Comparison of ENCODE assay signal across 8 mouse cellular contexts in the genomic region with DNA sequence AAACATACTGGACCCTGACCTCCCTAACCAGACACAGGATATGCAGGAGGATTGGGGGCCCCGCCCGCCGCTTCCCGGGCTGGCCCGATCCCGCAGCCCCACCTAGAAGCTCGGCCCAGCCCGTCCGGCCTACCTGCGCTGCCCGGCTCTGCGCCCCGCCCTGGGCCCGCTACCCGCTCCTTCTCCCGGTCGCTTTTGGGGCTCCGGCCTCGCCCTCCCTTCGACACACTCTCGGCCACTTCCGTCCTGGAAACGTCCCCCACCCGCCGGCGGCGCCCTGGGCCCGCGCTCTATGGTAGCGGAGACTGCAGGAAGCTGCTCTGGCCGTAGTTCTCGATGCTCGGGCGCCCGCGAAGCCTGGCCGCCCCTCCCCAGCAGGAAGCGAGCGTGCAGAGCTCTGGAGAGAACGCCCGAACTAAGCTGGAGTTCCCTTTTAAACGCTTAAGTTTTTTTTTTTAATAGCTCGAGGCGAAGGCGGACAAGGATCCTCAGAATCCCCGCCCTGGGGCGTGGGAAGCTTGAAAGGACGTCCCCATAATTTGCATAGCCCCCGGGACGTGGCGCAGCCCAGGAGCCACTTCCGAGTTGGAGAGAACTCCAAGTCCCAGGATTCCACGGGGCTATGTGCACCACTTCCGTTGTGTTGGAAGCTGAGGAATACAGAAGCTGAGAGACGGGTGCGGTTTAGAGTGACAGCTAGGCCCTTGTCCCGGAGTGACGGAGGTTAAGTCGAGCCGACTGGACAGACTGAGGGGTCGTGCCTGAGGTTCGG. TPM values are rescaled to one million over a fixed set of nuclear protein-coding genes. Genes with fewer than 3 reads are reported as not detected.
A peak's percentile ranks its signal among the peaks of the same experiment; 100 is the strongest.
DNase-seq lines count a peak whose midpoint lies in the region; ATAC-seq and TF ChIP-seq lines count a peak whose summit lies in the region.

Gene Creb3 (plus strand): TSS at position 336 of the 772 bp plus-strand sequence.
Gene Tln1 (minus strand): TSS at position 695 of the 772 bp plus-strand sequence.

- intact Hi-C loops in heart, postnatal 10 days (cut with DNase I): loop anchor here (2.0 to 10.0 kb wide), 4 partner anchors 17 to 527 kb away; partner anchors contain the start of genes Gba2, Rgp1 and Stoml2

- no peaks in the 10 kb centered on the region for H3K9me3 ChIP-seq in ES-Bruce4 (replicated peaks; ENCODE audit: control insufficient read depth, insufficient read depth, low read length, poor library complexity, severe bottlenecking)
- no peaks in the 10 kb centered on the region for H3K9me3 ChIP-seq in forebrain, embryonic 13.5 days (replicated peaks)
- no peaks in the 10 kb centered on the region for H3K9me3 ChIP-seq in liver, postnatal 0 days (ENCODE audit: low read length)
- no peaks in the 10 kb centered on the region for H3K9me3 ChIP-seq in neural tube, embryonic 14.5 days (ENCODE audit: control insufficient read depth, low read length)

- peak within 1 kb of the TSS; percentile 80 for H3K4me2 ChIP-seq in forebrain, embryonic 13.5 days
- H3K4me2 ChIP-seq in liver, postnatal 0 days (ENCODE audit: low read depth, low read length): peak within 1 kb of the TSS; percentile 95
- peak within 1 kb of the TSS; percentile 95 for H3K4me2 ChIP-seq in neural tube, embryonic 14.5 days (ENCODE audit: low read depth, low read length)

- H3K27ac ChIP-seq in ES-Bruce4 (ENCODE audit: insufficient read depth, low read length): peak within 1 kb of the TSS; percentile 92
- peak within 1 kb of the TSS; percentile 97 for H3K27ac ChIP-seq in forebrain, embryonic 13.5 days
- peak within 1 kb of the TSS; percentile 99 for H3K27ac ChIP-seq in liver, postnatal 0 days (ENCODE audit: low read depth)
- H3K27ac ChIP-seq in neural tube, embryonic 14.5 days (ENCODE audit: low read depth, low read length): peak within 1 kb of the TSS; percentile 95

- TF ChIP-seq EP300 in ES-Bruce4 (IDR thresholded peaks at IDR 0.05; ENCODE audit: insufficient read depth, low read depth, low read length): peak; percentile 37; the same call in 1 of the 2 replicates
- peak; percentile 52; the same call in 1 of the 2 replicates for TF ChIP-seq EP300 in liver, postnatal 0 days (IDR thresholded peaks at IDR 0.05; ENCODE audit: low read depth)

- TF ChIP-seq CTCF in ES-Bruce4 (IDR thresholded peaks at IDR 0.05; ENCODE audit: low read depth, low read length): no peak
- 0 out of 2 replicates have a peak, but pooled peaks have one; percentile 21 for TF ChIP-seq CTCF in liver, postnatal 0 days (IDR thresholded peaks at IDR 0.05; ENCODE audit: low read depth)

- H3K36me3 ChIP-seq in ES-Bruce4 (ENCODE audit: control insufficient read depth, insufficient read depth, low read length, poor library complexity, severe bottlenecking): peaks cover under 1% of the 10 kb centered on the region; the same call in 1 of the 2 replicates
- peaks cover 34% of the 10 kb centered on the region for H3K36me3 ChIP-seq in forebrain, embryonic 13.5 days (ENCODE audit: poor library complexity, severe bottlenecking)
- H3K36me3 ChIP-seq in liver, postnatal 0 days (replicated peaks; ENCODE audit: insufficient read depth, low read length): peaks cover 33% of the 10 kb centered on the region
- peaks cover 22% of the 10 kb centered on the region for H3K36me3 ChIP-seq in neural tube, embryonic 14.5 days (ENCODE audit: control insufficient read depth, insufficient read depth, low read length)

- peak; percentile 91 for ATAC-seq in cerebellum, adult (ENCODE audit: insufficient number of reproducible peaks, low FRiP score, low TSS enrichment)
- ATAC-seq in forebrain, embryonic 13.5 days: peak; percentile 96
- peak; percentile 89 for ATAC-seq in liver, postnatal 0 days
- peak; percentile 97 for ATAC-seq in neural tube, embryonic 14.5 days (ENCODE audit: low read depth)

- no peak for TF ChIP-seq POLR2A in ES-Bruce4 (IDR thresholded peaks at IDR 0.05; ENCODE audit: insufficient read depth, low read length)

- peak within 1 kb of the TSS; percentile 85 for H3K9ac ChIP-seq in ES-Bruce4 (ENCODE audit: low read depth, poor library complexity, severe bottlenecking)
- peak within 1 kb of the TSS; percentile 95 for H3K9ac ChIP-seq in forebrain, embryonic 13.5 days
- peak within 1 kb of the TSS; percentile 89 for H3K9ac ChIP-seq in liver, postnatal 0 days (replicated peaks)
- H3K9ac ChIP-seq in neural tube, embryonic 14.5 days (replicated peaks; ENCODE audit: low read depth, low read length): peak within 1 kb of the TSS; percentile 71

- WGBS in forebrain, embryonic 13.5 days: under 1% methylated on average over 60 of the region's 62 CpGs
- under 1% methylated on average over 62 of the region's 62 CpGs for WGBS in large intestine, adult 2 months
- under 1% methylated on average over 57 of the region's 62 CpGs for WGBS in liver, postnatal 0 days (ENCODE audit: insufficient replicate concordance)
- under 1% methylated on average over 62 of the region's 62 CpGs for WGBS in neural tube, embryonic 14.5 days

- H3K4me1 ChIP-seq in ES-Bruce4 (ENCODE audit: control insufficient read depth, insufficient read depth, low read length): peaks cover 9% of the 10 kb centered on the region
- H3K4me1 ChIP-seq in forebrain, embryonic 13.5 days: peaks cover 46% of the 10 kb centered on the region
- peaks cover 49% of the 10 kb centered on the region for H3K4me1 ChIP-seq in liver, postnatal 0 days (ENCODE audit: insufficient read depth)
- peaks cover 32% of the 10 kb centered on the region for H3K4me1 ChIP-seq in neural tube, embryonic 14.5 days (ENCODE audit: control insufficient read depth, insufficient read depth, low read length)

- no peaks in the 10 kb centered on the region for H3K27me3 ChIP-seq in ES-Bruce4 (ENCODE audit: control insufficient read depth, insufficient read depth, low read length, poor library complexity, severe bottlenecking)
- no peaks in the 10 kb centered on the region for H3K27me3 ChIP-seq in forebrain, embryonic 13.5 days
- no peaks in the 10 kb centered on the region for H3K27me3 ChIP-seq in liver, postnatal 0 days (ENCODE audit: insufficient read depth, low read length)
- H3K27me3 ChIP-seq in neural tube, embryonic 14.5 days (ENCODE audit: control insufficient read depth, insufficient read depth, low read length): no peaks in the 10 kb centered on the region

- peak within 1 kb of the TSS; percentile 97 for H3K4me3 ChIP-seq in ES-Bruce4 (ENCODE audit: low read depth, low read length)
- H3K4me3 ChIP-seq in forebrain, embryonic 13.5 days: peak within 1 kb of the TSS; percentile 90
- peak within 1 kb of the TSS; percentile 75 for H3K4me3 ChIP-seq in liver, postnatal 0 days (ENCODE audit: low read depth, low read length)
- peak within 1 kb of the TSS; percentile 63 for H3K4me3 ChIP-seq in neural tube, embryonic 14.5 days (ENCODE audit: low read depth, low read length)

- peak; percentile 97 for DNase-seq in heart, postnatal 10 days
- peak; percentile 98 for DNase-seq in large intestine, adult 2 months (ENCODE audit: low read depth, low spot score)
- peak; percentile 93 for DNase-seq in liver, postnatal 0 days
- DNase-seq in testis, postnatal 10 days (ENCODE audit: low spot score): peak; percentile 91

RNA-seq across cellular contexts. Expression of gene Creb3, which starts in this region (rescaled TPM):
- polyA plus RNA-seq in ES-Bruce4 (2011; ENCODE audit: insufficient read depth, insufficient read length, low read depth, missing spikeins): 24.0 and 24.4 TPM in 2 replicates
- polyA plus RNA-seq in forebrain, embryonic 13.5 days (2015; fragmentation: Nextera tagmentation; extraction: Ambion mirVana): 61.8 and 65.1 TPM in 2 replicates
- total RNA-seq in heart, postnatal 10 days (2021): 10 to 100 TPM; 57.2 to 61.8 TPM
- polyA plus RNA-seq in large intestine, adult 2 months (2012; rRNA removed): 66.0 and 86.4 TPM in 2 replicates
- 36.2 and 41.2 TPM in 2 replicates for polyA plus RNA-seq in liver, postnatal 0 days (2015; fragmentation: Nextera tagmentation; extraction: Ambion mirVana)
- 86.2 and 92.8 TPM in 2 replicates for polyA plus RNA-seq in neural tube, embryonic 14.5 days (2014; fragmentation: Nextera tagmentation; extraction: Ambion mirVana)

RNA-seq across cellular contexts. Expression of gene Tln1, which starts in this region (rescaled TPM):
- 92.5 and 97.2 TPM in 2 replicates for polyA plus RNA-seq in ES-Bruce4 (2011; ENCODE audit: insufficient read depth, insufficient read length, low read depth, missing spikeins)
- 48.0 and 54.7 TPM in 2 replicates for polyA plus RNA-seq in forebrain, embryonic 13.5 days (2015; fragmentation: Nextera tagmentation; extraction: Ambion mirVana)
- total RNA-seq in heart, postnatal 10 days (2021): 100 to 1,000 TPM; 147 to 167 TPM
- polyA plus RNA-seq in large intestine, adult 2 months (2012; rRNA removed): 48.4 and 72.5 TPM in 2 replicates
- 30.0 and 34.2 TPM in 2 replicates for polyA plus RNA-seq in liver, postnatal 0 days (2015; fragmentation: Nextera tagmentation; extraction: Ambion mirVana)
- polyA plus RNA-seq in neural tube, embryonic 14.5 days (2014; fragmentation: Nextera tagmentation; extraction: Ambion mirVana): 48.8 and 57.8 TPM in 2 replicates

Comparison
In these comparisons a context has a peak if more than half of its experiments do, and no peak if none do; other contexts are left out.
1. Peak in every context shown above with its lines: DNase-seq, ATAC-seq, H3K4me3 ChIP-seq and H3K27ac ChIP-seq.